Mouse (Mus musculus) brain, embryonic 14.5 days (tissue): Measurements from ENCODE around the gene Mt4.

Source experiments
- CTCF ChIP-seq: fragments of 200-500 bp; IDR thresholded peaks from 2 replicates; pipeline ENCODE4 v1.5.1; 2012; ENCODE audit warnings: inconsistent platforms, mild to moderate bottlenecking, moderate library complexity, borderline replicate concordance; ENCODE audit not compliant: insufficient read depth, insufficient read length; ENCODE audit errors: extremely low read depth
- POLR2A ChIP-seq: fragments of 200-500 bp; IDR thresholded peaks from 2 replicates; pipeline ENCODE4 v1.6.1; 2012; ENCODE audit warnings: mild to moderate bottlenecking, inconsistent platforms, borderline replicate concordance; ENCODE audit not compliant: poor library complexity, insufficient read depth, insufficient read length, severe bottlenecking; ENCODE audit errors: extremely low read depth

- peak; percentile 33; the same call in 1 of the 2 replicates for TF ChIP-seq CTCF
- TF ChIP-seq POLR2A, result peak; percentile 42; the same call in 1 of the 2 replicates
Observed at GRCm38 (mm10) chr8:94152513-94153300, 15.7 kb downstream of the Mt4 start, which contains the start of gene Mt3.
